Mouse (Mus musculus) stomach, postnatal 0 days (tissue): ENCODE data around the gene Kcnmb4. TPM values are rescaled to one million over a fixed set of nuclear protein-coding genes. Genes with fewer than 3 reads are reported as not detected.

Experiments
- ATAC-seq: fragments of 200-750 bp; cut with Nextera tagmentation; 2 replicates; pipeline ENCODE4 v1.8.0; 2017; ENCODE audit not compliant: low FRiP score, low TSS enrichment
- DNase-seq: peaks from one replicate; pipeline ENCODE4 v3.0.0-alpha.2; 2016; ENCODE audit warnings: low spot score
- H3K27ac ChIP-seq: fragments of 300-500 bp; sonication (generic); replicated peaks from 2 replicates; pipeline ENCODE4 v1.5.1; 2014; ENCODE audit warnings: mild to moderate bottlenecking, control low read depth
- H3K27me3 ChIP-seq: fragments of 300-500 bp; sonication (generic); 2 replicates; pipeline ENCODE4 v1.6.1; 2014; ENCODE audit warnings: low read length; ENCODE audit not compliant: control insufficient read depth, insufficient read depth
- H3K36me3 ChIP-seq: fragments of 300-500 bp; sonication (generic); 2 replicates; pipeline ENCODE4 v1.6.1; 2014; ENCODE audit warnings: low read length, mixed read lengths; ENCODE audit not compliant: control insufficient read depth, insufficient read depth
- H3K4me1 ChIP-seq: fragments of 300-500 bp; sonication (generic); replicated peaks from 2 replicates; pipeline ENCODE4 v1.6.1; 2014; ENCODE audit warnings: antibody characterized with exemption; ENCODE audit not compliant: control insufficient read depth, insufficient read depth
- H3K4me2 ChIP-seq: fragments of 300-500 bp; sonication (generic); replicated peaks from 2 replicates; pipeline ENCODE4 v1.6.1; 2014; ENCODE audit warnings: low read depth, mild to moderate bottlenecking, control low read depth, moderate library complexity
- H3K4me3 ChIP-seq: fragments of 300-500 bp; sonication (generic); 2 replicates; pipeline ENCODE4 v1.5.1; 2014; ENCODE audit warnings: low read depth, low read length, control low read depth
- H3K9ac ChIP-seq: fragments of 300-500 bp; sonication (generic); 2 replicates; pipeline ENCODE4 v1.6.1; 2014; ENCODE audit warnings: mild to moderate bottlenecking, low read length, control low read depth, mixed read lengths
- H3K9me3 ChIP-seq: fragments of 300-500 bp; sonication (generic); 2 replicates; pipeline ENCODE4 v1.6.1; 2016; ENCODE audit warnings: low read length; ENCODE audit not compliant: control insufficient read depth
- CTCF ChIP-seq: IDR thresholded peaks from 2 replicates; pipeline ENCODE4 v1.5.1; 2016; ENCODE audit warnings: antibody characterized with exemption, low read depth, mild to moderate bottlenecking, moderate library complexity
- EP300 ChIP-seq: optimal IDR thresholded peaks from 2 replicates; pipeline ENCODE3; 2016; ENCODE audit warnings: antibody characterized with exemption
- WGBS: fragments of 180-500 bp; shearing (Covaris S2); extraction: QIAGEN DNeasy Blood & Tissue Kit; methylation state at CpG from one replicate; pipeline ENCODE4 v1.1.7; 2014; 5-methylcytosine and 5-hydroxymethylcytosine counted together
- polyA plus RNA-seq: library from polyadenylated mRNA; unstranded; fragments of >200 nt; fragmentation: Nextera tagmentation; extraction: Ambion mirVana; gene quantifications from 2 replicates; pipeline ENCODE4 v1.2.1, GENCODE M21; 2015

Gene Kcnmb4
- polyA plus RNA-seq, 1 experiment from 2014 or later: 1.8 TPM

DNA sequence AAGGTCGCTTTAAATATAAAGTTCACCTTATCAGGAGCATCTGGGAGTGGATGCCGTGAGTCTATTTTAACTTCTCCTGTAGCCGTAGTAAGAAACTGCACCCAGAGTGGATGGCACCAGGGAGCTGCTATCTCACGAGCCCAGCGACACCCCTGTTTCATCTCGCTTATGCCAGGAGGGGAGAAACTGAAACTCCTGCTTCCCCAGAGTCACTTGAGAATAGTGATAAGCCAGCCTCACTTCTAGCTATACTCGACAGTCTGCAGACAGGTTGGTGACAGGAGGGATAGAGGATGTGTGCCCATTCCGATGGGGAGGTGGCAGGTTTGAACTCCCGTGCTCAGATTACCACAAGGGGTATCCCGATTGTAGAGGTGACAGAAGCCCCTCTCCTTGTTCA lies 33.6 kb downstream of the Kcnmb4 start:
- Histone ChIP-seq H3K36me3 (no peaks in the 10 kb centered on the region), H3K4me3 (no peak overlapping the region), H3K4me2 (no peak overlapping the region), H3K9ac (no peak overlapping the region), H3K27ac (no peak overlapping the region), H3K4me1 (no peaks in the 10 kb centered on the region), H3K9me3 (no peaks in the 10 kb centered on the region), H3K27me3 (no peaks in the 10 kb centered on the region)
- ATAC-seq (no peak), DNase-seq (no peak)
- WGBS: 86% methylated on average over 10 of the region's 10 CpGs
- TF ChIP-seq CTCF: no peak
- no peak for TF ChIP-seq EP300

DNA sequence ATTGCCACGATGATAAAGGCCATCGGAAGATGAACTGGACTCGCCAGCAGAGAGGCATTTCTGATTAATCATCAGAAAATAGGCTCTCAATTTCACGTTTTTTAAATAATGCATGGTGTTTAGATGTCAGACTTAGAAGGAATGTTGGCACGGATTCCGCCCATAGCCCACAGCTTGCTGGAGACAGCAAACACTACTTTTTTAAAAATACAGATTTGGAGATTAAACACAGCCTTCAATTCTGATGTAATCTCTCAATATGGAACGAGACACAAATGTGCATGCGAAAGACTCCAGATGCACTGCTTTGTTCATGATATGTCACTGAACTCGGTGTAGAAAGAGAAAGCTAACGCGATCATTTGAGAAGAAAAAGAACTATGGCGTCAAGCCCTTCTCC lies 38.2 kb downstream of the Kcnmb4 start:
- H3K4me1 ChIP-seq: no peaks in the 10 kb centered on the region
- no peaks in the 10 kb centered on the region for H3K9me3 ChIP-seq
- H3K27me3 ChIP-seq: no peaks in the 10 kb centered on the region
- TF ChIP-seq CTCF (no peak), EP300 (no peak)
- H3K36me3 ChIP-seq: no peaks in the 10 kb centered on the region
- H3K9ac ChIP-seq: no peak overlapping the region
- WGBS: 67% methylated on average over 12 of the region's 12 CpGs
- no peak overlapping the region for H3K27ac ChIP-seq
- DNase-seq (no peak), ATAC-seq (no peak)
- no peak overlapping the region for H3K4me2 ChIP-seq
- no peak overlapping the region for H3K4me3 ChIP-seq

DNA sequence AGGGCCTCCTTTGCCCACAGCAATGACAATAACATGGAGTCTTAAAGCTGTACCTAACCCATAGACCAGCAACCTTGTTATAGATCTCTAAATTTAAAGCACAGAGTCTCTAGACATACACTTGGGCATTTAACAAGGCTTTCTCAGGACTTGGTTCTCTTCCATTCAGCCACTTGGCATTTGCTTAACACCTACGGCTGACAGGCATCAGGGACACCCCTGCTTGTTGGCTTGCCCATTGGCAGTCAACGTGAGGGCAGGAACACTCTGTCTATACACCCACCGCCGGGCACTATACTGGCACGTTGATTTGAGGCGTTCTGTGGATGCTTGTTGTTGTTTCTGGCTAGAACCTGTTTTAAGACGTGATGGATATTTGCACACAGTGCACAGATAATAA lies 41.3 kb downstream of the Kcnmb4 start:
- no peaks in the 10 kb centered on the region for H3K4me1 ChIP-seq

DNA sequence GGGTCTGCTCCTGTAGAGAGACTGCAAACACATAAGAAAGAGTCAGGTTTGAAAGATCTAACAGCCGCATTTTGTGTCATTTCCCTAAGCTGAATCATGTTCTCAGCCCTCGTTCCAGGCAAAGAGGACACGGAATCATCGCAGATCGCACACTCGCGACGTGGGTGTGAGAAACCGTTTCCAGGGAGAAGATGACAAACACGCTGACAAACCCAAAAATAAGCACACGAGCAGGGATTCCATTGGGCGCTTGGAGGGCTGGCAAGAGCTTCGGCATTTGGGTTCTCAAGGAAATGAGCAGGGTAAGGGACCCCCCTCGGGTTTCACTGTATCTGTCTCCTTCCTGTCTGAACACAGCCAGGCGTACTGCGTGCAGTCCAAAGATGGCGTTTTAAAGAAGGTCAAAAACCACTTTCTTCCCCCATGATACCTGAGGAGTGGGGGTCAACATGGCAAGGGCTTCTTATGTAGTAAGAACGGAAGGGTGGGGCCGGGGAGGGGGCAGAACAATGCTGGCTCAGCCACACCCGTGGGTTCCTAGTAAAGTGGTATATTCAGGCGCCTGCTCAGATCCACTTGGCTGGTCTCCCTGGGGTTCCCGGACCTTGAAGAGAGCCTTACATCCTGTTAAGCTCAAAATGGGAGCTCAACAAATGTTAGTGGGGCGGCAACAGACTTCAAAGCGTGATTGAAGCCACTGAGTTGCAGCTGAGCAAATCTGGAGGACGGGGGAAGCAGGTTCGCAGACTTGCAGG lies 45.5 kb downstream of the Kcnmb4 start:
- H3K4me3 ChIP-seq: no peak overlapping the region
- H3K4me2 ChIP-seq: no peak overlapping the region
- H3K27ac ChIP-seq: no peak overlapping the region
- 92% methylated on average over 26 of the region's 26 CpGs for WGBS
- DNase-seq (no peak), ATAC-seq (no peak)
- TF ChIP-seq CTCF: no peak
- TF ChIP-seq EP300: no peak
- no peaks in the 10 kb centered on the region; the same call in 1 of the 2 replicates for H3K36me3 ChIP-seq
- H3K9ac ChIP-seq: no peak overlapping the region
- no peaks in the 10 kb centered on the region for H3K4me1 ChIP-seq
- H3K9me3 ChIP-seq: 0 out of 2 replicates have a peak, but pooled peaks cover 4% of the 10 kb centered on the region
- no peaks in the 10 kb centered on the region for H3K27me3 ChIP-seq

More for the DNA sequence above, 41.3 kb downstream of the Kcnmb4 start:
- TF ChIP-seq CTCF: no peak
- no peak for TF ChIP-seq EP300
- Histone ChIP-seq H3K4me2 (no peak overlapping the region), H3K4me3 (no peak overlapping the region), H3K9me3 (0 out of 2 replicates have a peak, but pooled peaks cover 4% of the 10 kb centered on the region), H3K36me3 (no peaks in the 10 kb centered on the region; the same call in 1 of the 2 replicates), H3K27ac (no peak overlapping the region), H3K9ac (no peak overlapping the region), H3K27me3 (no peaks in the 10 kb centered on the region)
- no peak for ATAC-seq
- no peak for DNase-seq
- 81% methylated on average over 7 of the region's 7 CpGs for WGBS

DNA sequence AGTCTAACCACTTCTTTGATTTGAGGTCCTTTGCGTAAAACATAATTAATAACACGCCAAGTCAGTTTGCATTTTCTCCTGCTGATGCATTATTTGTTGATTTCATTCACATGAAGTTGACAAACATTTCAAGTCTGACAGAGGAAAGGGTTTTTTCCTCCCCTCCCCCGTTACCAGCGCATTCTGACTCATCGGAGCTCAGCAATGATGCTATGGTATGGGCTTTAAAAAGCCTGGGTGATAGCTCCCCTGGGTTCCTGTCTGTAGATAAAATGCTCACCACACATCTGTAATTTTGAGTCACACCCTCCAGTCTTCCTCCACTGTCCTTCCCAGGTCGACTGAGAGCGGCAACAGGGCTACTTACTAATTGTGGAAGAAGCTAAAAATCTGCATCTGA lies 47.5 kb downstream of the Kcnmb4 start:
- TF ChIP-seq EP300 (no peak), CTCF (no peak)
- ATAC-seq: no peak

DNA sequence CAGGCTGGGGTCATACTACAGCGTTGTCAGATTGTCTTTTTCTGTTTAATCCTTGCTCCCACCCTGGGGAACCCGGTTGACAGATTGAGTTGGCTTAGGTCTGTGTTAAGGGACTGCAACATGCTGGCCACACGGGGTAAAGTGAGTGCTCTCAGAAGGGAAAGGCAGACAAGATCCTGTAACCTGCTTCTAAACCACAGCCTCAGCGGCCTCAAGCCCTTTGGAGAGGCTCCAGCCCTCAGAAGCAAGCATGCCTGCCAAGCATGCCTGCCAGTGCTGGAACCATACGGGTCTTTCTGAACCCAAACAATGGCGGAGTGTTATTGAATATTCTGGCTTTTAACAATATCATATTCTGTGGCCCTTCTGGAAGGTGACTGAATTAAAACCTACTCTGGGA lies 48.8 kb downstream of the Kcnmb4 start:
- Histone ChIP-seq H3K4me3 (no peak overlapping the region), H3K36me3 (no peaks in the 10 kb centered on the region; the same call in 1 of the 2 replicates), H3K4me1 (no peaks in the 10 kb centered on the region), H3K27me3 (no peaks in the 10 kb centered on the region), H3K4me2 (no peak overlapping the region), H3K27ac (no peak overlapping the region), H3K9me3 (0 out of 2 replicates have a peak, but pooled peaks cover 4% of the 10 kb centered on the region), H3K9ac (no peak overlapping the region)
- DNase-seq: no peak
- TF ChIP-seq CTCF: no peak
- no peak for TF ChIP-seq EP300
- 80% methylated on average over 6 of the region's 6 CpGs for WGBS
- ATAC-seq: no peak

More for the DNA sequence above, 47.5 kb downstream of the Kcnmb4 start:
- Histone ChIP-seq H3K9me3 (0 out of 2 replicates have a peak, but pooled peaks cover 4% of the 10 kb centered on the region), H3K27me3 (no peaks in the 10 kb centered on the region), H3K9ac (no peak overlapping the region), H3K27ac (no peak overlapping the region), H3K36me3 (no peaks in the 10 kb centered on the region; the same call in 1 of the 2 replicates), H3K4me3 (no peak overlapping the region), H3K4me1 (no peaks in the 10 kb centered on the region), H3K4me2 (no peak overlapping the region)
- WGBS: 86% methylated on average over 7 of the region's 7 CpGs
- DNase-seq: no peak
